Mouse (Mus musculus) heart, postnatal 25 days (tissue): ENCODE results near the gene Olfr57. TPM values are rescaled to one million over a fixed set of nuclear protein-coding genes. Genes with fewer than 3 reads are reported as not detected.
"Not testable (repeated sequence)": the region's sequence is repeated elsewhere in the genome, so short reads cannot be mapped to it uniquely, and the experiment has no call there.

Source experiments
- DNase-seq: peaks from one replicate; pipeline ENCODE4 v3.0.0; 2022; ENCODE audit warnings: low spot score
- intact Hi-C: fragments of 180-260 bp; cut with DNase I; formaldehyde crosslinking; loops from one replicate; pipeline ENCODE4 v1.15.1; 2025
- total RNA-seq, 2 experiments: library from RNA; stranded (reverse); gene quantifications; 2 replicates each; pipeline ENCODE4 v1.2.3; 2021

Olfr57 gene
- total RNA-seq: not detected

- intact Hi-C loops: no loop called here
- no peak for DNase-seq
Observed at GRCm38 (mm10) chr10:79028441-79028840, at the start of gene Olfr57. Gene Olfr57 (plus strand): TSS chr10:79028741.

- DNase-seq: no peak
- intact Hi-C loops: no loop called here
Observed at GRCm38 (mm10) chr10:78980750-78981149, 47.8 kb upstream of the Olfr57 start, which contains the start of gene Olfr1352. Gene Olfr1352 (plus strand): TSS chr10:78981050.

GRCm38 (mm10) chr10:79012172-79012571 lies 16.4 kb upstream of the Olfr57 start, which contains the start of gene Olfr1351:
Gene Olfr1351 (plus strand): TSS chr10:79012472.
- no peak for DNase-seq
- intact Hi-C loops: no loop called here

GRCm38 (mm10) chr10:79042457-79042856 lies 13.9 kb downstream of the Olfr57 start:
- intact Hi-C loops, DNase-seq: not testable (repeated sequence)

GRCm38 (mm10) chr10:79057370-79057769 lies 28.8 kb downstream of the Olfr57 start:
- intact Hi-C loops, DNase-seq: not testable (repeated sequence)

Other genes starting within 250 kb of the Olfr57 start
- gene Slc1a6, start 248.2 kb upstream of the Olfr57 start, total RNA-seq: not detected
- not detected for gene Olfr1356, start 176.6 kb upstream of the Olfr57 start, total RNA-seq
- gene Olfr1355, start 153.2 kb upstream of the Olfr57 start, total RNA-seq: not detected
- gene Olfr1354, start 115.6 kb upstream of the Olfr57 start, total RNA-seq: not detected
- not detected for gene Olfr8, start 78.1 kb upstream of the Olfr57 start, total RNA-seq
- not detected for gene Olfr1353, start 65.4 kb upstream of the Olfr57 start, total RNA-seq
- gene Olfr1352, start 47.7 kb upstream of the Olfr57 start, total RNA-seq: not detected
- gene Olfr1351, start 16.3 kb upstream of the Olfr57 start, total RNA-seq: not detected
- gene 2610008E11Rik, start 68.9 kb downstream of the Olfr57 start, total RNA-seq: 10 to 100 TPM; 12.2 to 15.1 TPM
- gene Vmn2r80, start 120.0 kb downstream of the Olfr57 start, total RNA-seq: not detected
- gene Vmn2r81, start 219.0 kb downstream of the Olfr57 start, total RNA-seq: not detected